Comparison of ENCODE assay signal across 8 mouse cellular contexts in the genomic region with DNA sequence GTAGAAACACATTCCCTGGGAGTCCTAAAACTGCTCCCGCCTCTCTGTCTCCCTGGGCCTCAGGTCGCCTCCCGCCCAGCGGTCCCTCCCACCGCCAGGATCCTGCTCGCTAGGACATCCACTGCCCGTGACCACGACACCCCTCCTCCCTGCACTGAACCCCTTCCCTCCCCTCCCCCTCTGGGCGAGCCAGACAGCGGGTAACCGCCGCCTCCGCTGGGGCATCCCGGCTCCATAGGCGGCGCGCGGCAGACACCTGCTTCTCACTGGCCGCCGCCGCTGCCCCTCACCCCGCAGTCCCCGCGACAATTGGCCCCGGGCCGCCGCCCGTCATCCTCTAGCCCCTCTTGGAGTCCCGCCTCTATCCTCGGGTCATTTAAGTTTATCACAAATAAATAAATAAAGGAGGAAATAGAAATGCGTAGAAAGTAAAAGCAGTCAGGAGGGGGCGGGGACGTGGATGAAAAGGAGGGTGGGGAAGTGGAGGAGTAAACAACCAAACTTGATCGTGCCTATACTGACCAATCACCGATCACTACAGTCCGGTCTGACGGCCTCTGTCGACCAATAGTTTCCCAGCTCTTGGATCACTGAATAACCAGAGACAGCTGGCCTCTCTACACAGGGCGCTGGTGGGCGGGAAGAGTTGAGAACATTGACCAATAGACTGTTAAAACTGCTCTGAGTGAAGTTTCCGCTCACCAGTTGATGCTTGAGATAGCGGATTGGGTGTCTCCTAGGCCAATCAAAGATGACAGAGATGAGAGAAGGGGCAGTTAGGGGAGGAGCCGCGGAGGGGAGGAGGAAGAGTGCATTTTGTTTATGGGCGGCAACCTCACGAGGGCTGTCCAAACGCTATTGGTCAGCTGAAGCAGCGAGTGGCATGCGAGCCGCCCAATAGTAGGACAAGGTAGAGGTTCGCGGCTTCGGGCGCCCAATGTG. TPM values are rescaled to one million over a fixed set of nuclear protein-coding genes. Genes with fewer than 3 reads are reported as not detected.
DNase-seq lines count a peak whose midpoint lies in the region; ATAC-seq lines count a peak whose summit lies in the region.

No protein-coding gene starts in this region.

- peak; percentile 100 for DNase-seq in adipocyte (ENCODE audit: low spot score)
- DNase-seq in embryo, embryonic 10 days (ENCODE audit: low spot score) = peak; percentile 99
- DNase-seq in gastrocnemius, postnatal 10 days = peak; percentile 98
- peak; percentile 98 for DNase-seq in induced T-regulatory cell, adult 2 months (ENCODE audit: low read depth)
- DNase-seq in left cerebral cortex, adult 9 months (ENCODE audit: low spot score in 2 of 2) = peak; percentile 100
- peak; percentile 96 for DNase-seq in right cerebral cortex, postnatal 14 days
- peak; percentile 98 to 99 for DNase-seq in urinary bladder, postnatal 36 days (ENCODE audit: low spot score in 2 of 2)

- peak; percentile 76 for ATAC-seq in megakaryocyte progenitor cell, adult 5-6 weeks (replicated peaks; ENCODE audit: poor library complexity)

RNA-seq across cellular contexts. Expression of gene Zbtb20, which starts 0.5 kb away (rescaled TPM):
- 100 to 1,000 TPM; 108 to 119 TPM for total RNA-seq in gastrocnemius, postnatal 10 days (2021)
- 10.9 and 13.1 TPM in 2 replicates for total RNA-seq in megakaryocyte progenitor cell, adult 5-6 weeks (2015)
- total RNA-seq in megakaryocyte progenitor cell, adult 5-6 weeks (2017) = 5.2 and 15.9 TPM in 2 replicates

Comparison
In these comparisons a context has a peak if more than half of its experiments do, and no peak if none do; other contexts are left out.
1. Peak in every context shown above with its lines: DNase-seq and ATAC-seq.
2. RNA of gene Zbtb20, which starts 0.5 kb away (total RNA-seq): 108 to 119 TPM in gastrocnemius, postnatal 10 days; 5.2 to 15.9 TPM in megakaryocyte progenitor cell, adult 5-6 weeks; every median in the first group is over 4 times any median in the second.